Mouse (Mus musculus) cerebellum, adult 2 months (tissue): ENCODE results near the gene Ccl27b. TPM values are rescaled to one million over a fixed set of nuclear protein-coding genes. Genes with fewer than 3 reads are reported as not detected.
"Not testable (repeated sequence)": the region's sequence is repeated elsewhere in the genome, so short reads cannot be mapped to it uniquely, and the experiment has no call there.

Experiments used
- DNase-seq, 2 experiments: peaks; one replicate each; pipeline ENCODE4 v3.0.0; 2021
- H3K27ac ChIP-seq: fragments of 200-500 bp; 2 replicates; pipeline ENCODE4 v1.5.1; 2012; ENCODE audit warnings: low read length, control low read depth, inconsistent platforms; ENCODE audit not compliant: insufficient read depth
- H3K27me3 ChIP-seq: fragments of 200-500 bp; 2 replicates; pipeline ENCODE4 v1.6.1; 2012; ENCODE audit warnings: inconsistent platforms, mild to moderate bottlenecking, low read length, moderate library complexity; ENCODE audit not compliant: control insufficient read depth, insufficient read depth
- H3K4me1 ChIP-seq: fragments of 200-500 bp; 2 replicates; pipeline ENCODE4 v1.6.1; 2011; ENCODE audit warnings: low read length; ENCODE audit not compliant: control insufficient read depth, insufficient read depth
- H3K4me3 ChIP-seq: fragments of 200-500 bp; replicated peaks from 2 replicates; pipeline ENCODE3; 2011; ENCODE audit warnings: mild to moderate bottlenecking, low read depth, low read length, control low read depth; ENCODE audit not compliant: insufficient read depth
- WGBS: fragments of 180-500 bp; shearing (Covaris S2); methylation state at CpG from one replicate; pipeline ENCODE4 v1.1.7; 2018; 5-methylcytosine and 5-hydroxymethylcytosine counted together
- polyA plus RNA-seq: library from polyadenylated mRNA; depleted of rRNA; stranded (reverse); fragments of >200 nt; gene quantifications from 2 replicates; pipeline ENCODE4 v1.2.3, GENCODE M21; 2012; rRNA removed

The Ccl27b gene
- polyA plus RNA-seq: 0.82 TPM in 1 of 2 replicates, not detected in the other

- WGBS: no CpG with 5 or more reads among the region's 9 CpGs
Measured at GRCm38 (mm10) chr4:42654951-42655350, at the start of gene Ccl27b. Gene Ccl27b, plus strand, starts transcription at chr4:42655251.

GRCm38 (mm10) chr4:42611895-42612294, 43.2 kb upstream of the Ccl27b start, which contains the start of gene Gm10591:
Gene Gm10591, plus strand, starts transcription at chr4:42612195.
- no CpG with 5 or more reads among the region's 5 CpGs for WGBS
- H3K27ac ChIP-seq, H3K27me3 ChIP-seq, DNase-seq, H3K4me1 ChIP-seq, H3K4me3 ChIP-seq: not testable (repeated sequence)

More at GRCm38 (mm10) chr4:42654951-42655350, at the start of gene Ccl27b:
- H3K27me3 ChIP-seq, DNase-seq, H3K4me1 ChIP-seq, H3K27ac ChIP-seq, H3K4me3 ChIP-seq: not testable (repeated sequence)

GRCm38 (mm10) chr4:42629419-42629818, 25.6 kb upstream of the Ccl27b start, which contains the start of gene Gm2564:
Gene Gm2564, plus strand, starts transcription at chr4:42629719.
- H3K4me3 ChIP-seq, DNase-seq, H3K4me1 ChIP-seq, H3K27ac ChIP-seq, H3K27me3 ChIP-seq: not testable (repeated sequence)
- no CpG with 5 or more reads among the region's 8 CpGs for WGBS

GRCm38 (mm10) chr4:42661793-42662192, 6.7 kb downstream of the Ccl27b start, which contains the start of gene Il11ra2:
Gene Il11ra2, minus strand, starts transcription at chr4:42661893.
- not testable (repeated sequence) for H3K27ac ChIP-seq, DNase-seq, H3K4me1 ChIP-seq, H3K4me3 ChIP-seq, H3K27me3 ChIP-seq
- WGBS: no CpG with 5 or more reads among the region's 3 CpGs

- H3K27me3 ChIP-seq, H3K4me1 ChIP-seq, DNase-seq, H3K27ac ChIP-seq, H3K4me3 ChIP-seq: not testable (repeated sequence)
- WGBS: no CpG with 5 or more reads among the region's 4 CpGs
Measured at GRCm38 (mm10) chr4:42675415-42675814, 20.4 kb downstream of the Ccl27b start.

- not testable (repeated sequence) for H3K4me3 ChIP-seq, H3K4me1 ChIP-seq, DNase-seq, H3K27ac ChIP-seq, H3K27me3 ChIP-seq
- WGBS: no CpG with 5 or more reads among the region's 7 CpGs
Measured at GRCm38 (mm10) chr4:42679365-42679764, 24.3 kb downstream of the Ccl27b start.

GRCm38 (mm10) chr4:42680374-42681356, 25.6 kb downstream of the Ccl27b start:
- H3K27me3 ChIP-seq, H3K4me1 ChIP-seq, H3K4me3 ChIP-seq, H3K27ac ChIP-seq, DNase-seq: not testable (repeated sequence)
- no CpG with 5 or more reads among the region's 32 CpGs for WGBS

GRCm38 (mm10) chr4:42681473-42682182, 26.6 kb downstream of the Ccl27b start:
- no CpG with 5 or more reads among the region's 66 CpGs for WGBS
- DNase-seq, H3K27ac ChIP-seq, H3K4me1 ChIP-seq, H3K4me3 ChIP-seq, H3K27me3 ChIP-seq: not testable (repeated sequence)

- WGBS: no CpG with 5 or more reads among the region's 18 CpGs
- DNase-seq, H3K4me3 ChIP-seq, H3K27me3 ChIP-seq, H3K27ac ChIP-seq, H3K4me1 ChIP-seq: not testable (repeated sequence)
Measured at GRCm38 (mm10) chr4:42682183-42682524, 27.1 kb downstream of the Ccl27b start.

Other genes with a start within 250 kb of the Ccl27b start
- not detected in 2 replicates for gene Gm21586, start 215.9 kb upstream of the Ccl27b start, polyA plus RNA-seq
- 0.48 and 0.64 TPM in 2 replicates for gene Gm2163, start 188.5 kb upstream of the Ccl27b start, polyA plus RNA-seq
- 0.35 and 0.69 TPM in 2 replicates for gene Fam205a2, start 127.1 kb upstream of the Ccl27b start, polyA plus RNA-seq
- gene Gm10591, start 43.1 kb upstream of the Ccl27b start, polyA plus RNA-seq: not detected in 2 replicates
- 0.89 and 1.2 TPM in 2 replicates for gene Gm2564, start 25.5 kb upstream of the Ccl27b start, polyA plus RNA-seq
- 0.14 TPM in 1 of 2 replicates, not detected in the other for gene Il11ra2, start 6.6 kb downstream of the Ccl27b start, polyA plus RNA-seq
- gene 4930578G10Rik, start 80.3 kb downstream of the Ccl27b start, polyA plus RNA-seq: 0.34 and 1.1 TPM in 2 replicates
- gene Ccl19, start 101.3 kb downstream of the Ccl27b start, polyA plus RNA-seq: 1.5 and 1.6 TPM in 2 replicates
- gene Ccl21a, start 118.7 kb downstream of the Ccl27b start, polyA plus RNA-seq: not detected in 2 replicates
- gene Fam205a1, start 198.6 kb downstream of the Ccl27b start, polyA plus RNA-seq: 0.35 and 0.59 TPM in 2 replicates
- 0.10 and 0.11 TPM in 2 replicates for gene Gm12394, start 201.5 kb downstream of the Ccl27b start, polyA plus RNA-seq
- 0.10 TPM in 1 of 2 replicates, not detected in the other for gene Fam205c, start 219.0 kb downstream of the Ccl27b start, polyA plus RNA-seq